Mouse (Mus musculus) hindbrain, postnatal 0 days (tissue): ENCODE results near the gene Dusp1. TPM values are rescaled to one million over a fixed set of nuclear protein-coding genes. Genes with fewer than 3 reads are reported as not detected.

Experiments used
- ATAC-seq: fragments of 200-750 bp; cut with Nextera tagmentation; 2 replicates; pipeline ENCODE4 v1.8.0; 2017; ENCODE audit warnings: mild to moderate bottlenecking, moderate TSS enrichment, moderate library complexity
- DNase-seq: peaks from one replicate; pipeline ENCODE4 v3.0.0-alpha.2; 2015; ENCODE audit warnings: low spot score
- H3K27ac ChIP-seq: fragments of 300-500 bp; sonication (generic); 2 replicates; pipeline ENCODE4 v1.5.1; 2014; ENCODE audit warnings: mild to moderate bottlenecking
- H3K27me3 ChIP-seq: fragments of 300-500 bp; sonication (generic); 2 replicates; pipeline ENCODE4 v1.6.1; 2014; ENCODE audit warnings: low read length, mixed read lengths; ENCODE audit not compliant: insufficient read depth
- H3K36me3 ChIP-seq: fragments of 300-500 bp; sonication (generic); 2 replicates; pipeline ENCODE4 v1.6.1; 2014; ENCODE audit warnings: low read length, mixed read lengths; ENCODE audit not compliant: insufficient read depth
- H3K4me1 ChIP-seq: fragments of 300-500 bp; sonication (generic); 2 replicates; pipeline ENCODE4 v1.6.1; 2014; ENCODE audit warnings: antibody characterized with exemption, low read length, mixed read lengths; ENCODE audit not compliant: insufficient read depth
- H3K4me2 ChIP-seq: fragments of 300-500 bp; sonication (generic); 2 replicates; pipeline ENCODE4 v1.6.1; 2014; ENCODE audit warnings: low read depth, mild to moderate bottlenecking, low read length, moderate library complexity, mixed read lengths
- H3K4me3 ChIP-seq: fragments of 300-500 bp; sonication (generic); 2 replicates; pipeline ENCODE4 v1.5.1; 2014; ENCODE audit warnings: low read length
- H3K9ac ChIP-seq: fragments of 300-500 bp; sonication (generic); replicated peaks from 2 replicates; pipeline ENCODE4 v1.6.1; 2014; ENCODE audit warnings: mild to moderate bottlenecking, low read length, moderate library complexity, mixed read lengths
- H3K9me3 ChIP-seq: fragments of 300-500 bp; sonication (generic); 2 replicates; pipeline ENCODE4 v1.6.1; 2016; ENCODE audit warnings: low read length, mixed read lengths
- CTCF ChIP-seq: IDR thresholded peaks from 2 replicates; pipeline ENCODE4 v1.5.1; 2016; ENCODE audit warnings: antibody characterized with exemption, control low read depth, low read depth
- WGBS: fragments of 180-500 bp; shearing (Covaris S2); extraction: QIAGEN DNeasy Blood & Tissue Kit; methylation state at CpG from one replicate; pipeline ENCODE4 v1.1.7; 2014; 5-methylcytosine and 5-hydroxymethylcytosine counted together
- polyA plus RNA-seq: library from polyadenylated mRNA; unstranded; fragments of >200 nt; fragmentation: Nextera tagmentation; extraction: Ambion mirVana; gene quantifications from 2 replicates; pipeline ENCODE4 v1.2.1, GENCODE M21; 2015
- total RNA-seq: library from RNA; depleted of rRNA; stranded (reverse); fragments of >200 nt; gene quantifications from 2 replicates; pipeline ENCODE4 v1.2.3, GENCODE M21; 2014

Dusp1 gene
- total and polyA plus RNA-seq, 2 experiments from 2014 or later: 27.0 to 51.4 TPM

- WGBS: 72% methylated on average over 5 of the region's 5 CpGs
These were observed 60.1 kb downstream of the Dusp1 start for GRCm38 (mm10) chr17:26501826-26502225.

GRCm38 (mm10) chr17:26498626-26499025 is 63.3 kb downstream of the Dusp1 start:
- no peak for DNase-seq
- H3K9ac ChIP-seq: no peak overlapping the region
- WGBS: 35% methylated on average over 1 of the region's 1 CpGs
- TF ChIP-seq CTCF: no peak
- no peaks in the 10 kb centered on the region for H3K27me3 ChIP-seq
- no peak overlapping the region for H3K27ac ChIP-seq
- H3K4me1 ChIP-seq: peaks cover 9% of the 10 kb centered on the region
- no peaks in the 10 kb centered on the region for H3K9me3 ChIP-seq
- no peak overlapping the region for H3K4me2 ChIP-seq
- no peak for ATAC-seq
- H3K36me3 ChIP-seq: no peaks in the 10 kb centered on the region
- H3K4me3 ChIP-seq: no peak overlapping the region

More at GRCm38 (mm10) chr17:26501826-26502225, 60.1 kb downstream of the Dusp1 start:
- Histone ChIP-seq H3K4me3 (no peak overlapping the region), H3K27me3 (no peaks in the 10 kb centered on the region), H3K9ac (no peak overlapping the region), H3K4me1 (peaks cover 38% of the 10 kb centered on the region), H3K36me3 (0 out of 2 replicates have a peak, but pooled peaks cover 3% of the 10 kb centered on the region), H3K9me3 (no peaks in the 10 kb centered on the region), H3K27ac (no peak overlapping the region), H3K4me2 (no peak overlapping the region)
- DNase-seq: no peak
- TF ChIP-seq CTCF: no peak
- no peak for ATAC-seq

- H3K9ac ChIP-seq: no peak overlapping the region
- no peaks in the 10 kb centered on the region for H3K36me3 ChIP-seq
- no peak overlapping the region for H3K27ac ChIP-seq
- no peak overlapping the region for H3K4me3 ChIP-seq
- DNase-seq (no peak), ATAC-seq (peak; percentile 27; the same call in 1 of the 2 replicates)
- WGBS: 55% methylated on average over 5 of the region's 5 CpGs
- no peaks in the 10 kb centered on the region for H3K27me3 ChIP-seq
- H3K9me3 ChIP-seq: no peaks in the 10 kb centered on the region; the same call in 1 of the 2 replicates
- no peak for TF ChIP-seq CTCF
- H3K4me1 ChIP-seq: peaks cover 3% of the 10 kb centered on the region; the same call in 1 of the 2 replicates
- H3K4me2 ChIP-seq: no peak overlapping the region
These were observed 64.5 kb downstream of the Dusp1 start for GRCm38 (mm10) chr17:26497416-26497923.

GRCm38 (mm10) chr17:26494642-26495468 is 67.1 kb downstream of the Dusp1 start:
- H3K9ac ChIP-seq: no peak overlapping the region
- no peak overlapping the region for H3K4me2 ChIP-seq
- no peaks in the 10 kb centered on the region; the same call in 1 of the 2 replicates for H3K9me3 ChIP-seq
- DNase-seq (no peak), ATAC-seq (no peak)
- no peak overlapping the region for H3K27ac ChIP-seq
- no peak for TF ChIP-seq CTCF
- no peak overlapping the region for H3K4me3 ChIP-seq
- H3K36me3 ChIP-seq: no peaks in the 10 kb centered on the region
- H3K4me1 ChIP-seq: no peaks in the 10 kb centered on the region
- WGBS: 83% methylated on average over 4 of the region's 4 CpGs
- H3K27me3 ChIP-seq: no peaks in the 10 kb centered on the region

- H3K9ac ChIP-seq: no peak overlapping the region
- H3K4me3 ChIP-seq: no peak overlapping the region
- no peaks in the 10 kb centered on the region for H3K4me1 ChIP-seq
- H3K36me3 ChIP-seq: no peaks in the 10 kb centered on the region
- no peak for TF ChIP-seq CTCF
- no peak overlapping the region for H3K4me2 ChIP-seq
- WGBS: 94% methylated on average over 3 of the region's 3 CpGs
- H3K9me3 ChIP-seq: no peaks in the 10 kb centered on the region; the same call in 1 of the 2 replicates
- ATAC-seq: no peak
- no peak overlapping the region for H3K27ac ChIP-seq
- no peak for DNase-seq
- H3K27me3 ChIP-seq: no peaks in the 10 kb centered on the region
These were observed 69.7 kb downstream of the Dusp1 start for GRCm38 (mm10) chr17:26492246-26492645.

GRCm38 (mm10) chr17:26490910-26491309 is 71.0 kb downstream of the Dusp1 start:
- no peak for ATAC-seq
- H3K9ac ChIP-seq: no peak overlapping the region
- no peak for TF ChIP-seq CTCF
- H3K27me3 ChIP-seq: no peaks in the 10 kb centered on the region
- H3K9me3 ChIP-seq: no peaks in the 10 kb centered on the region; the same call in 1 of the 2 replicates
- H3K4me3 ChIP-seq: no peak overlapping the region
- no peaks in the 10 kb centered on the region for H3K36me3 ChIP-seq
- no peaks in the 10 kb centered on the region for H3K4me1 ChIP-seq
- H3K4me2 ChIP-seq: no peak overlapping the region
- no peak for DNase-seq
- 72% methylated on average over 2 of the region's 2 CpGs for WGBS
- H3K27ac ChIP-seq: no peak overlapping the region

- no peaks in the 10 kb centered on the region for H3K27me3 ChIP-seq
- no peak for ATAC-seq
- no peaks in the 10 kb centered on the region for H3K4me1 ChIP-seq
- H3K9ac ChIP-seq: no peak overlapping the region
- WGBS: 92% methylated on average over 10 of the region's 10 CpGs
- H3K4me3 ChIP-seq: no peak overlapping the region
- no peaks in the 10 kb centered on the region; the same call in 1 of the 2 replicates for H3K9me3 ChIP-seq
- TF ChIP-seq CTCF: no peak
- no peak overlapping the region for H3K27ac ChIP-seq
- no peak overlapping the region for H3K4me2 ChIP-seq
- H3K36me3 ChIP-seq: no peaks in the 10 kb centered on the region
- DNase-seq: no peak
These were observed 71.9 kb downstream of the Dusp1 start for GRCm38 (mm10) chr17:26490072-26490471.
